Mouse (Mus musculus) adrenal gland, adult (tissue): ENCODE data around the gene Pafah2.

ENCODE experiments used
- DNase-seq, 2 experiments: peaks; one replicate each; pipeline ENCODE4 v3.0.0; 2022 to 2023; ENCODE audit warnings: low spot score in 1 of 2; ENCODE audit not compliant: inconsistent age in 2 of 2

Pafah2 gene

DNA sequence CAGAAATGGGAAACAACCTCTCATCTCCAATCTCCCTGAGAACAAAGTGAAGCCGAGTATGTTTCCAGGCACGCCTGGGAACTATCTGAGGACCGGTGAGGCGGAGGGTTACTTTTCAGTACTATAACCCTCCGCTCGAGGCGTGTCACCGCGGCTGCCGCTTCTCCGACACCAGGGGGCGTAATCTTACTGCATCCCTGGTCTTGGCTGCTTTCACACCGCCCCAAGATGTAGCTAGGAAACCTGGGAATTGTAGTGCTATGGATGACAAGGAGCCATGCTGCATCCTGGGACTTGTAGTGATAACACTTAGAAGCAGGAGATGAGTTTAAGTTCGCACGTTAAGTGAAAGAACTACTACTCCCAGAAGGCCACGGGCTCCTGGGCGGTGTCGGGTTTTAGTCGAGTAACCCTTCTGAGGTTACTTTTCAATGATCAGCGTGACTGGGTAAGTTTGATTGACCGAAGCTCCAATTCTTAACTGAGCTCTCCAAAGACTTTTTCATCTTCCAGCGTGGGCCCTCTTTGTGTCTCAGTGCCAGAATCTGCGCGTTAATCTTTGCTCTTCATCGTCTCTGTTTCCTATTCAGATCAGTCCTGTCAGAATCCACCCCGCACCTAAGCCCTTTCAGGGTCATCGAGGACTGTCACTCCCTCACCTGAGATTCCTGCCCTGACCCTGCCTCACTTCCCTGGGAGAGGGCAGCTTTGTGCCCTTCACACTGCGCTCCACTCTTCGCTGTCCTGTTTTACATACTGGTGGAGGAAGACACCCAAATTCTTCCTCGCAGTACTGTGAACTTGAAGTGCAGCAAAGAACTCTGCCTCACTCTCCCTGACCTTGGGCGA lies at the start of gene Pafah2:
Gene Pafah2, plus strand, starts transcription at position 344 of the 849 bp plus-strand sequence.
- DNase-seq: peak; percentile 94 to 98

DNA sequence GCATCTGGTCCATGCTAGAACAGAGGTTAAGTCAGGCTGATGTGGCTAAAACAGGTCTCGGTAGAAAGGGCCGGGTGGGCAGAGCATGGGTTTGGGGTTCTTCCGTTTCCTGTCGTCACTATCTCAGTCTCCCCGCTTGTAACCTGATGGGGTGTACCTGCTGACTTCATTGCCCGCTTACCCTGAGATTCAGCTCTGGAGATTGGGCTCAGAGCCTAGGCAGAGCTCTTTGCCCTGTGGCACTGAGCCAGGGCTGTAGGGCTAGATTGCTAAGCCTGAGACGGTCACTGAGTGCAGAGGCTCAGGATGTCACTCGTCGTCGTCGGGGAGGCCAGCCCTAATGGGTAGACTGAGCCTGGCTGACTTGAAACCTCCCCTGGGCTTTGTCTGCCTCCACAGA lies 48.0 kb upstream of the Pafah2 start:
- DNase-seq: peak in 1 of 2 experiments; percentile 45

- DNase-seq: no peak
Measured at GRCm38 (mm10) chr4:134348545-134348944, 47.6 kb upstream of the Pafah2 start.

DNA sequence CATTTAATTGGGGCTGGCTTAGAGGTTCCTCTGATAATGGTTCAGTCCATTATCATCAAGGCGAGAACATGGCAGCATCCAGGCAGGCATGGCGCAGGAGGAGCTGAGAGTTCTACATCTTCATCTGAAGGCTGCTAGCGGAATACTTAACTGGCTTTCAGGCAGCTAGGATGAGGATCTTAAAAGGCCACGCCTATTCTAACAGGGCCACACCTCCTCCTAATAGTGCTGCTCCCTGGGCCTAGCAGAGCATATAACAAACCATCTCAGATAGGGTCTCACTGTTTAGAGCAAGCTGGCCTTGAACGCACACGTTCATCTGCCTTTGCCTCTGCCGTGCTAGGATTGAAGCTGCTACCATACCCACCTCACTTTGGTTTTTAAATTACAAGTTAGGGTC lies 46.3 kb upstream of the Pafah2 start:
- DNase-seq: no peak

DNA sequence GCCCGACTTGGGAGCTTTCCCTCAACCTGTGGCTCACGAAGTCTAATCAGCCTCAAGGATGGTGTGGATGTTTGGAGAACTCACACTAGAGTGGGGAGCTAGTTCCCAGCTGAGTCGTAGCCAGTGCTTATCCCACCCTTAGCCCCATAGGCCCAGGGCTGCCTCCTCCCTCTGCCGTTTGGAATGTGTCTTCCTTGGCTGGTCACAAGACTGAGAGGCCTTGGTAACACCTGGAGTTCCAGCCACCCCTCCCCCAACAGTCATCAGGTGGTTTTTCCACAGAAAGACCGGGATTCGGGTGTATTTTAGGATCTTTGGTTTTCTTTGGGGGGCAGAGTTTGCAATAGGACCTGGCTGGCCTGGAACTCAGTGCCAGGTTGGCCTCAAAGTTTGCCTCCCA lies 45.5 kb upstream of the Pafah2 start:
- no peak for DNase-seq

GRCm38 (mm10) chr4:134351329-134352260 lies 44.5 kb upstream of the Pafah2 start:
- DNase-seq: peak in 1 of 2 experiments; percentile 72

DNA sequence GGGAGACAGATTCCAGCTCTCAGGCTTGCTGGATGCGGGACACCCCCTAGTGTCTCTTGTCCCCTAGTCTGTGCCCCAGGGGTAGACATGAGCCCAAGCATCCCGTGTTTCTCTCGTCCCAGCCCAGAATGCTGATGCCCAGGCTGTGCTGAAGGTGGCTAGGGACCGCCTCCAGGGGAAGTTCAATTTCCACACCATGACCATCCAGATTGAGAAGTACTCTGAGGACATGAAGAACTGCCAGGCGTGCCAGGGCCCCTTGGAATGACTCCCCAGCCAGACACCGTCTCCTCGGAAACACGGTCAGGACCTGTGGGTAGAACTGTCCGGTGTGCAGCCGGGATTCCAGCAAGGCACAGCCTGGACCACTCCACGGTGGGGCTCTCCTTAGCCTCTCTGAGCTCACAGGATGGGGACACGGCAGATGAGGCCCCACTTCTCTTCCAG lies 43.8 kb upstream of the Pafah2 start:
- DNase-seq: peak in 1 of 2 experiments; percentile 57

GRCm38 (mm10) chr4:134352929-134353328 lies 43.2 kb upstream of the Pafah2 start:
- no peak for DNase-seq

- peak; percentile 75 to 90 for DNase-seq
Measured at GRCm38 (mm10) chr4:134353527-134354409, 42.4 kb upstream of the Pafah2 start.

GRCm38 (mm10) chr4:134355841-134356452 lies 40.2 kb upstream of the Pafah2 start:
- peak; percentile 92 to 96 for DNase-seq

- peak; percentile 81 to 94 for DNase-seq
Measured at GRCm38 (mm10) chr4:134356591-134357460, 39.3 kb upstream of the Pafah2 start.

GRCm38 (mm10) chr4:134357461-134357771 lies 38.7 kb upstream of the Pafah2 start:
- DNase-seq: no peak

DNA sequence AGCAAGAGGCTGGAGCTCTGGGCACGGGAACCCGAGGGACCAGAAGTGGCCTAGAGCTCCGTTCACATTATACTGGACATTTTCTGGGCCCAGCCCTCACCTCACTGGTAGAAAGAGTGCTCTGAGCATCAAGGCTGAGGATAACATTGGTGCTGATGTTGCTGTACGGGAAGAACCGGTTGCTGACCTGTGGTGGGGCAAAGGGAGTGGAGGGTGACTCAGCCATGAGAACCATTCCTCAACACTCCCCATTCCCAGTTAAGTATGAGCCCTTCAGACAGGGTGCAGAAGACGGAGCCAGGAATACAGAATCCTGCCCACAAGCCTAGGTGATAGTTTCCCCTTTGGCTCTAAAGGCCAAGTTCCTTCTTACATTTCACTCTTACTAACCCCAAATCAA lies 36.5 kb upstream of the Pafah2 start:
- DNase-seq: no peak

DNA sequence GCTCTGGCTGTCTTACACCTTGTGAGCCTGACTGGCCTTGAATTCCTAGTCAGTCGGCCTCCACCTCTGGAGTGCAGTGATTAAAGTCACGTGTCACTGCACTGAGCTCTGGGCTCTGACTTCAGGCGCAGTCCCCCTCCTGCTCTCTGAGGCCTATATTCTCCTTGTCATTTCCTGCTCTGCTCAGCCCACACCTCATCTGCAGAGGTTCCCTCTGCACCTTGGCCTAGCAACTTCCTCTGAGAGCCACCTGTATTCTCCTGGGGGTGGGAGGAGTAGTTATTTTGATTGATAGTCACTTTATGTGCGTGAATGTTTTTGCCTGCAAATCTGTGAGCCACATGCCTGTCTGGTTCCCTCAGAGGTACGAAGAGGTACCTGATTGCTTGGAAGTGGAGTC lies 34.9 kb upstream of the Pafah2 start:
- peak in 1 of 2 experiments; percentile 67 for DNase-seq

GRCm38 (mm10) chr4:134362124-134362523 lies 34.0 kb upstream of the Pafah2 start:
- peak; percentile 87 to 91 for DNase-seq

DNA sequence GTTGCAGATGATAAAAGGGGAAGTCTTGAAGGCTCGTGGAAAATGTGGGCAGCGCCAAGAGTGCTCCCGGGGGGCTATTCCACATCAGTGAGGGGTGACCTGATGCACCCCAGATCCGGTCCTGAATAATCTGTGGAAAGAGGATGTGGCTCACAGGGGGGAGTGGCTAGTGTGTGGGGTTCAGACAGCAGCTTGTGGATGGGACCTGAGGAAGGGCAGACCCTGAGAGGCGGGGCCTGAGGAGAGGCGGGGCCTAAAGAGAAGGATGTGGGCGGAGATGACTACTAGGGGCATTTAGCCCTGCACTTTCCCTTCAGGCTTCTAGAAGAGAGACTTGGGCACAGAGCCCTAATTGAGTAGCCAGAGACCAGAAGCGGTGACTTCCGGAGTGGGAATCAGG lies 33.5 kb upstream of the Pafah2 start:
- peak; percentile 83 to 84 for DNase-seq

DNA sequence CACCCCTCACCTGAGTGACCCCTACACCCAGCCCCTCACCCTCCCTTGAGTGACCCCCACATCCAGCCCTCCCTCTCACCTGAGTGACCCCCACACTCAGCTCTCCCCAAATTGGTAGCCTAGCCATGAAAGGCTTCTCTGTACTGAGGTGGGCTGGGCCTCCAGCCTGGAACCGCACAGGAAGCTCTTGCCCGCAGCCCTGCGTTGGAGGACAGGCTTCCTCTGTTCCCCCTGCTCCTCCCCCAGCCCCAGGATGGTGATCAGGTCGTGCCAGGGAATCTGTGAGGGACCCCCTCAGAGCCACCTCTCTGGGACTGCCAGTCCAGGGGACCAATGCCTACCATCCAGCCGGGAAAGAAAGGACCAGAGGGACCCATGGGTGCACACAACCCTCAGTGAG lies 30.8 kb upstream of the Pafah2 start:
- DNase-seq: no peak

DNA sequence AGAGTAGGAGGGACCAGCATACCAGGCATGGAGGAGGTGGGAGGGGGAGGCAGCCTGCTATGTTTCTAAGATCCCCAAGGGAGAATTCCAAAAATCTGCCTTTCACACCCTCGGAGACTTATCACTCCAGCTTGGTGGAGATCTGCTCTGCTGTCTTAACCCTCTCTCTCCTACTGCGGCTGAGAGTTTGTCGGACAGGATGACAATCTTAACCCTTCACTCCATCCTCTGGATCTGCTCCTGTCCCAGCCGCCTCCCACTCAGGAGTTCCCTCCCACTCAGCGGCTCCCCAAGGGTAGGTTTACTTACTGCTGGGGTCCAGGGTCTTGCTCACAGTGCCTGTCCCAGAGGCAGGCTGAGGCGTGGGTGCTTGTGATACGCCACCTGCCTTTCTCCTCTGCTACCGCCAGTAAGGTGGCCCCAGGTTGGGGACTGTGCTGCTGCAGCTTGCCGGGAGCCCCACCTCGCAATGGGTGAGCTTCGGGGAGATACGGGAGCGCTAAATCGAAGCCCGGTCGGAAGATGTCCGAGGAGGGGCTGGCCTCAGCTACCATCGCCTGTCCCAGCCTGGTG lies 25.4 kb upstream of the Pafah2 start:
- no peak for DNase-seq

DNA sequence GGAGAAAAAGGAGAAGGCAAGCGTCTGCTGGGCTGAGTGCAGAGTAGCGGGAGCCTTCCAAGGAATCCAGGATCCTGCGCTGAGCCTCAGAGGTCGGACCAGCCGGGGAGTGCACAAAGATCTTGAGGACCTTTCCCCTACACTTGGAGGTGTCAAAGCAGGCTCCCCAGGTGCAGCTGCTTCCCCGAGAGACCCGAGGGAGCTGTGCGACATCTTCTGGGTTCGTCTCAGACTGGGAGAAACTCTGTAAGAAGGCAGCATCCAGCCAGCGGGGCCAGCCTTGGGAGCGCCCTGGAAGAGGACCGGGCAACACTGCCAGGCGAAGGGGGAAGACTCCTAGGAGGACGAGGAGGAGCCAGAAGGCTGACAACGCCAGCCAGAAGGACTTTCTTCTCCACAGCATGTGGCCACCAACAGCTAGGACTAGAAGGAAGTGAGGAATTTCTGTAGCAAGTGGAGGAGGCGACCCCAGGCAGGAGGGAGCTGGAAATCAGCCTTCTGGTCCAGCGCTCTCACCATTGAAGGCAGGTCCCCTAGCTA lies 24.7 kb upstream of the Pafah2 start:
- peak in 1 of 2 experiments; percentile 55 for DNase-seq
